Mouse (Mus musculus) embryo, embryonic 11.5 days (tissue): ENCODE measurements around the gene Sh3gl1.

Source experiments
- DNase-seq: peaks from one replicate; pipeline ENCODE4 v3.0.0-alpha.2; 2012; ENCODE audit warnings: low read depth, low spot score

The Sh3gl1 gene

GRCm38 (mm10) chr17:56021161-56021910 is 15.1 kb downstream of the Sh3gl1 start:
- DNase-seq = no peak

GRCm38 (mm10) chr17:56020400-56021084 is 15.9 kb downstream of the Sh3gl1 start:
- DNase-seq = no peak

DNA sequence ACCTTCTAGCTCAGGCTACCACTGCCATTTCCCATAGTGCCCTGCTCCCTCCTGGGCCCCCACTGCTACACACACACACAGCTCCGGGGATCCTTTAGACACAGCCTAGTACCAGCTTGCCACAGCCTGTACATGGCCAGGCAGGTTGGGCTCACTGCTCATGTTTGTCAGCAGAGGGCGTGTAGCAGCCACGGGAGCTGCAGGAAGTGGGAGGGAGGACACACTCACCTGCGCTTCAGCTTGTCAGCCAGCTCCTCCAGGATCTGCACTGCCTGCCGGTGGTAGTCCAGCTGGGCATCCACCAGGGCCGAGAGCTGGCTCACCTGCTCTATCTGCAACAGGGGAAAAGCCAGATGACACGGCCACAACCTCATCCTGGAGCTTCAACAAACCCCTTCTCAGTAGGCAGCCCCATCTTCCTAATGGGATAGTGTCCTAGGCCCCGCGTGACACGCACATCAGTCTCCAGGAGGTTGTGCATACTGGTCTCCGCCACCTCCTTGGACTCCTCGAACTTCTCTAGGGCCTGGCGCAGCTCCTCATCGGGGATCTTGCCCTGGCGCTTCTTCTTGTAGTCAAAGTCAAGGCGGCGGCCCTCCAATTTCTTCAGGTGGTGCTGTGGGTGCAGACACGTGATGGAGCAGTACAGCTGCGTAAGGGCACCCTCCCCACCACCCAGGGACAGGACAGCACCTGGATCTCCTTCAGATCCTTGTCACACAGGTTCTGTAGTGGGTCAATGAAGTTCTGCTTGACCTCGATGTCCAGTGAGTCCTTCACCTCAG is 17.9 kb downstream of the Sh3gl1 start:
- DNase-seq = no peak

DNA sequence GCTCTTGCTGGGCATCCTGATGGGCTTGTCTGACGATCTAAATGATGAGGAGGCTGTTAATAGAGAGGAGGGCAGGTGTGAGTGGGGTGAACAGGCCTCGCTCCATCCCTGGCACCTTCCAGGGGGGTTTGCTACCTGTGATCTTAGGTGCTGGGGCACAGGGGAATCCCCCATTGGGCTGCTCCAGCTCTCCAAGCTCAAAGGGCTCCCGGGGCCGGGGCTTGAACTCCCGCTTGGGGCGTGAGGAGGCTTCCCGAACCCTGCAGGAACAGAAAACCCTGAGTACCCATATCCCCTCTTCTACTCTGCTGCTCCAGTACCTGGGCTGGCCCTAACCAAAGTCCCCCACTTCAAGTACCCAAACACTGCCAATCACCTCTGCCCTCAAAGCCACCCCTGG is 18.6 kb downstream of the Sh3gl1 start:
- no peak for DNase-seq

DNA sequence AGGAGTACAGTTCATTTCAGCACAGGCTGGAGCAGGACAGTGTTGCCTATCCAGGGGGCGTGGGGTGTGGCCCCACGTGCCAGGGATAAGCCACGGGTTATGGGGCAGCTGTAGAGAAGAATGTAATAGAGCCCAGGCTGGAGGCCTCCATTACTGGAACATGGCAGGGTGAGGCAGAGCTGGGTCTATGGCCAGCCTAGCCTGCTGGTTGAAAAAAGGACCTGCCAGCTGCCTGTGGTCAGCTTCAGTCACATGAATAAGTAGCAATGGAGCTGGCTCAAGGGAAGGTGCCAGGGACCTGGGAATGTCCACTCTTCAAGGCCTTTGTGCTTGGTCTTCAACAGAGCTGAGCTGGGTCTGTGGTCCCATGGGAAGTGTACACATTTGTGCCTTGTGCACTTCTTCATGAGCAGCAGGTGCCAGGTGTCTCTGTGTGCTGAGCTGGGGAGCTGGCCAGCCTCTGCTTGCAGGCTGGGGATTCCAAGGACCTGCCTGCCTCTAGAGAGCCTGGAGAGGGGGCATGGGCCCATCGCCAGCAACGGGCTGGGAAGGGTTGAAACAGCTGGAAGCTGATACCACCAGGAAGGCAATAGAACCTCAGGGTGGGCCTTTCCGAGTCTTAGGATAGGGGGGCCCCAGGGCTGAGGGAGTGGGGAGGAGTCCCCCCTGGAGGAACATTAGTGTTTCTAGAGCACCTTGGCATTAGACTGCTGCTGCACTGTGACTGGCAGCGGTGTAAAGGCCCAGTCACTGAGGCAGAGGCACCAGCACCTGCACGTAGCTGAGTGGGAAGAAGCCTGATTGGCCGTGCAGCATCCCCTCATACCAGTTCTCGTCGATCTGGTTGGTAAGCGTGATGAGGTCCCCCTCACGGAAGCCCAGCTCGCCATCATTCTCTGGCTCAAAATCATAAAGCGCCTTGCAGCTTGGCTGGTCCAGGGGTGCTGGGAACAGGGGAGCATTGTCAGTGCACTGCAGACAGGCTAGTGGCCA is 19.3 kb downstream of the Sh3gl1 start:
- no peak for DNase-seq

DNA sequence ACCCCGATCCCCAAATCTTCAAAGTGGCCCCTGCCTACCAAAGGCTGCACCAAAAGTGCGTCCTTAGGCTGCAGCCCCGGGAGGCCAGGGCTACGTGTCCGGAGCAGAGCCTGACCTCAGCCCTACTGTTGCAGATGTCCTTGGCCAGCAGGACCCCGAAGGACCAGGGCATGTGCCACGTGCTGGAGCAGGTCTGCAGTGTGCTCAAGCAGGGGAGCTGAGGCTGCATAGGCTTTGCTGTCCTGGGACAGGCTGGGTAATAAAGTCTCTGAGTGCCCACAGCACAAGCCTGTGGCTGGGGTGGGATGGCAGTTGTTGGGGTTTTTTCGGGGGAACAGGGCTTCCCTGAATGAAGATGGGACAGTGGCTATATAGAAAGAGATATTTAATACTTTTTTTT is 20.1 kb downstream of the Sh3gl1 start:
- DNase-seq = no peak

DNA sequence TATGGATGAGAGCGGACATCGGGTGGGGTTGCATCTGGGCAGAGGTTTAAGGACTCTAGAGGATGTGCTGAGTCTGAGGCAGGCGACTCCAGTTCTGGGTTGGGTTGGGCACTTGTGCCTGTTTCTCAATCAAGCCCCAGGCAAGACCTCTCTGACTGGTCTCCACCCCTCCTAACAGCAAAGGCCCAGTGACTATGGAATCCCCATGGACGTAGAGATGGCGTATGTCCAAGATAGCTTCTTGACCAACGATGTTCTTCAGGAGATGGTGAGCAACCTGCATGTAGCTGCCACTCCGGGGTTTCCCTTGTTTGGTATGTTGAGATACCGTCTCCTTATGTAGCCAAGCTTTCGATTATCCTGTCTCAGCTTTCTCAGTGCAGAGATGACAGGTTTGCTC is 21.1 kb downstream of the Sh3gl1 start:
- no peak for DNase-seq

GRCm38 (mm10) chr17:56011441-56011840 is 25.0 kb downstream of the Sh3gl1 start:
- no peak for DNase-seq

GRCm38 (mm10) chr17:56010681-56011080 is 25.8 kb downstream of the Sh3gl1 start:
- DNase-seq = peak; percentile 47

DNA sequence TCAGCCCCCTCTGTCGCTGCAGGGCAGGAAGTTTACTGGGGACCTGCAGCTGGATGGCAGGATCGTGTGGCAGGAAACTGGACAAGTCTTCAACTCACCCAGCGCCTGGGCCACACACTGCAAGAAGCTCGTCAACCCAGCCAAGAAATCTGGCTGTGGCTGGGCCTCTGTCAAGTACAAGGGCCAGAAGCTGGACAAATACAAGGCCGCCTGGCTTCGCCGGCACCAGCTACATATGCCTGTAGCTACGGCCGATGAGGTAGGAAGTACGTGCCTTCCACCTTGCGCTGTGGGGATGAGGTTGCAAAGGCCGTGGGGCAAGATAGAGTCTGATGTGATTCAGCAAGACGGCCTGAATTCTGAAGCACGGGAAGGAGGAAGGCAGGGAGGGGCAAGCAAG is 26.2 kb downstream of the Sh3gl1 start:
- no peak for DNase-seq

DNA sequence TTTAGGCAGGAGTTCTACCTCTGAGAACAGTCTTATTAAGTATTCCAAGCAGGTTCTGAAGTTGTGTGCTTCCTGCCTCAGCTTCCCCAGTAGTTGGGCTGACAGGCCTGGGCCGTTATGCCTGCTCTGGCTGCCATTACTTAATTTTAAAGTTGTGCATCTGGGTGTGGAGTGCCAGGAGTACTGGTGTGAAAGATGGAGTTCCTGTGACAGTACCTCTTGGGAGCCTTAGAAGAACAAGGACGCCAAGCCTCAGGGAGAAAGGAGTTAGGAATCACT is 26.5 kb downstream of the Sh3gl1 start:
- DNase-seq = no peak

DNA sequence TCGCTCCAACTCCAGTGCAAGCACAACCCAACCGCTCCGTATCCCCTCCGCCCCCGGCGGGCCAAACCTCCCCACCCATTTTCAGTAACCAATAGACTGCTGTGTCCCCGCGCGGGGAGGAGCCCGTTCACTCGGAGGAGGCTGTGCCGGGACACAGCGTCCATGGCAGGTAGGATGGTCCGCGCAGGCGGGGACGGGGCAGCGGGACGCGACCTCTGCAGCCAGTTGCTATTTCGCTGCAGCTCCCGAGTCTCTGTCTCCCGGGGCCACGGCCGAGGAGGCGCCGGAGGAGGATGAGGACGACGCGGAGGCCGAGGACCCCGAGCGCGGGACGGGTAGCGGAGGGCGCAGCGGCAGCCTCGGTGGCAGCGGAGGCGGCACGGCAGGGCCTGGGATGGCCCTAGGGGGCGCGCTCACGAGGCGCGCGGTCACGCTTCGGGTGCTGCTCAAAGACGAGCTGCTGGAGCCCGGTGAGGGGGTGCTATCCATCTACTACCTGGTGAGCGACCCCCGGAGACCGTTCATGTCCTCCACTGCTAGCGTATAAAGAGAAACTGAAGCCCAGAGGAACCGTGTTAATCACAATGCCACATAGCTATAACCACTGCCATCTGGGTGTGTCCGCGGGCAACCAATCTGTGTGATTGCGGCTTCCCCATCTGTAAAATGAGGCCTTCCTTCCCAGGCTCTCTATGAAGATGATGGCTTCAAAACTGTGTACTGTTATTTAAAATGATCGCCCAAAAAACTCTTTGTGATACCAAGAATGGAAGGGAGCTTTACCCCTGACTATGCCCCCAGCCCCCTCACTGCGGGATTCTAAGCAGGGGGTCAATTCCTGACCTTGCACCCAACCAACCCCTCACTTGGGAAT is 27.1 kb downstream of the Sh3gl1 start:
- peak; percentile 83 for DNase-seq

DNA sequence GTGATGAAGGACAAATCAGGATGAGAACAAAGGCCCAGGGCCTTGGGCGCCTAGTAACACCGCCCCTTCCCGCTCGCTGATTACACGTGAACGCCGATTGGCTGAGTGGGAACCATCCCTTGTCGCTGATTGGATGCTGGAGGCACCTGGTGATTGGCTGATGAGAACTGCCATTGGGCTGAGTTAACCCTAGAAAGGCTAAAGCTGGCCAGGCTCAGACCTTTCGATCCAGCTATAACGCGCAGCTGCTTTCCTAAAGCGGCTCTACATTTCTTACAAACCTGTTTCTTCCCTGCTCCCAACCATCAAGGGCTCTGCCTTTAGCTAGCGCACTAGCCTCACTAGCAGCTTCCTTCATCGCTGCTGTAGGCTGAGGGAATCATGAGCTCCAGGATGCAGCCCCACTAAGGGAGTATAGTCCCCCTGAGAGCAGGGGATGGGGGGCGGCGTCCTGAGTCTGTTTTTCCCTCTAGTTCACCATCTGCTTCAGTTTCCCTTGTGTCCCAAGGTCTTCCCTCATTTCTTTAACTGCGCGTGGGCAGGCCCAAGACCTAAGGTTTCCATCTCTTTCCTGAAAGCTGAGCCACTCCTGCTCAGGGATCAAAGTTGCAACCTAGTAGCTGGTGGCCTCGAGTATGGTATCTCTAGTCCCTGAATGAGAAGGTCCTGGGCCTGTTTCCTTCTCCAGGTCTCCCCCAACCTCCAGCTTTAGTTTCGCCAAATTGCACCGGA is 27.9 kb downstream of the Sh3gl1 start:
- DNase-seq = peak; percentile 93

DNA sequence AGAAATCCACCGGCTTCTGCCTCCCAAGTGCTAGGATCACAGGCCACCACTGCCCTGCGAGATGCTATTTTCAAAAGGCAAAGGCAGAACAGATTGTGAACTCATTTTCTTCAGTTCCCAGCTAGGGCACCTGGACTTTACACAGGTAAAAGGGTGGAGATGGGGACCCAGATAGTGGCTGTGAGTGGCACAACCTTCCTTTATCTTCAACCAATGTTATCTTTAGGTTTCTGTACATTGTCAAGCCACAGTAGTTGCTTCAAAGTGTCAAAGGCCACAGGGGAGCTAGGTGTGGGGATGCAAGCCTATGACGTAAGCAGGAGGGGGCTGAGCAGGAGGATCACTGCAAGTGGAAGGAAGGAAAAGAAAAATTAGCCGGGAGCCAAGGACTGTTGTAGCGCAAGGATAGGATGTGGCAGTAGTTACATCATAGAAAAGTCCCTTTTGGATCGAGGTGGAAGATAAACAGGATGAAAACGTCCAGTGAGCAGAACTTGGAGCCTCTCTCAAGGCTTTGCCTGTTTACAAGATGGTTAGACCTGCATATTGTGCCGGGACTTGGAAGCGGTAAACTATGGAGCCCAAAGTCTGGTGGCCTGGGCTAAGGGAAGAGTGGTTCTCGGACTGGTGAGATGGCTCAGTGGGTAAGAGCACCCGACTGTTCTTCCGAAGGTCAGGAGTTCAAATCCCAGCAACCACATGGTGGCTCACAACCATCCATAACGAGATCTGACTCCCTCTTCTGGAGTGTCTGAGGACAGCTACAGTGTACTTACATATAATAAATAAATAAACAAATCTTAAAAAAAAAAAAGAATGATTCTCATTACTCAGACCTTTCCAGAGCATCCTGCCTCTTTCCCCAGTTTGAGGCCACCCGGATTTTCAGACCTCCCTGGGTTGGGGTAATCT is 28.7 kb downstream of the Sh3gl1 start:
- no peak for DNase-seq

GRCm38 (mm10) chr17:56006956-56007355 is 29.5 kb downstream of the Sh3gl1 start:
- no peak for DNase-seq

GRCm38 (mm10) chr17:56005415-56006061 is 30.9 kb downstream of the Sh3gl1 start, which contains the start of the genes Stap2 and Mpnd:
TSS of gene Stap2 (minus strand) at chr17:56005584.
TSS of gene Mpnd (plus strand) at chr17:56005711.
- peak; percentile 92 for DNase-seq

DNA sequence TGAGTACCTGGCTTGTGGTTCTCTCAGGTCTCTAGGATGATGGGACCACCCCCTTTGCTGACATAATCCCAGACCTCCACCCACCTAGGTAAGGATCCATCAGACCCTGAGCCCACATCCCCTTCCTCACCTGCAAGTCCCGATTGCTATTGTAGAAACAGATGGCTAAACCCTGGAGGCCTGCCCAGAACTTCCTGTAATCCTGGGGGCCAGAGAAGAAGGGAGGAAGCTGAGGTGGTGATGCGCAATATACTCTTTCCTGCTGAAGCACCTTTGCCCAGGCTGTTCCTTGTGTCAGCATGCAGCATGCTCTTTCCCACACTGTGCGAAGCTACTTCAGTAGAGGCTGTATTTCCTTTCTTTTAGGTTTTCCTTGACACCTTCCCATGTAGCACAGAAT is 33.4 kb downstream of the Sh3gl1 start:
- no peak for DNase-seq
